Mouse (Mus musculus) T-helper 17 cell (primary cell): ENCODE results near the gene Sgms1.
"Not testable (repeated sequence)": the region's sequence is repeated elsewhere in the genome, so short reads cannot be mapped to it uniquely, and the experiment has no call there.

Experiments
- in situ Hi-C, 2 experiments: fragments of 300-600 bp; cut with MboI, MseI; formaldehyde crosslinking; loops; 1 replicate in 1 of 2; 2 replicates in 1 of 2; pipeline ENCODE4 v1.15.1; 2025; ENCODE audit warnings: high pct_unique_total_duplicates in 2 of 2

The Sgms1 gene

GRCm38 (mm10) chr19:32168031-32168430, 221.5 kb downstream of the Sgms1 start:
- in situ Hi-C loops = loop anchor here in 1 of 2 experiments (25.0 kb wide), 1 partner anchor 519 kb away; no protein-coding TSS in a partner anchor

GRCm38 (mm10) chr19:32166823-32167605, 222.5 kb downstream of the Sgms1 start:
- in situ Hi-C loops = loop anchor here in 1 of 2 experiments (25.0 kb wide), 1 partner anchor 520 kb away; no protein-coding TSS in a partner anchor

DNA sequence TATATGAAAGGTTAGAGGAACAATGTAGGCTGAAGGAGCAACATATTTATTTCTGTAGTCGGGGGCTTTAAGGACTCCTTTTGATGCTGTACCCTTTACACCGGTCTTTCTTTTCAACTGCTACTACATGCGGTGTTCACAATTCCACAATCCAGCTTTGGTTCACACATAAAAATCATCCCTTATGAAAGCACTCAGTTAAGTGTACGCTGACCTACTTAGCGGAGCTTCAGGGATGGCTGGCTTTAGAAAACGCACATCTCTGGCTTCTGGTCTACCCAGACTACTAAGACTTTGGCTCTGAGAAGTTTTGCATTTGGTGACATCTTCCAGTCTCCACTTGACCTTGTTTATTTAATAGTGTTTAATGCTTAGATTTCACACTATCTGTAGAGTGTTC, 223.8 kb downstream of the Sgms1 start:
- in situ Hi-C loops = loop anchor here in 1 of 2 experiments (25.0 kb wide), 1 partner anchor 522 kb away; no protein-coding TSS in a partner anchor

DNA sequence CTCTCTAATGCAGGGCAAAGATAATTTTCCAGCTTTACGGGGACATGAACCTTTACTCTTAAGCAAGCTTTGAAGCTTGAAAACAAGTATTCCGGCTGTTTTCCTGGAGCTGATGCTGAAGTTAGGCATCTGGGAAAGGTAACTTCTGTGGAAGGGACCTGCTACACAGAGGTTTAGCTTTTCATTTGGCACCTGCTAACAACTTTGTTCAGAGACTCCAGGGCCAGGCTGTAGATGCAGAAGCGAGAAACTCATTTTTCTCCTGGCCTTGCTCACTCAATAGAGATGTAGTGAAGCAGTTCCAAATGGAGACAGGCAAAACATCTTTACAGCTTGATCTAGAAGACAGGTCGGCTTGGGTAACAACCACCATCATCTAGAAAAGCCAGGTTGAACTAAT, 225.4 kb downstream of the Sgms1 start:
- in situ Hi-C loops = loop anchor here in 1 of 2 experiments (25.0 kb wide), 1 partner anchor 523 kb away; no protein-coding TSS in a partner anchor

DNA sequence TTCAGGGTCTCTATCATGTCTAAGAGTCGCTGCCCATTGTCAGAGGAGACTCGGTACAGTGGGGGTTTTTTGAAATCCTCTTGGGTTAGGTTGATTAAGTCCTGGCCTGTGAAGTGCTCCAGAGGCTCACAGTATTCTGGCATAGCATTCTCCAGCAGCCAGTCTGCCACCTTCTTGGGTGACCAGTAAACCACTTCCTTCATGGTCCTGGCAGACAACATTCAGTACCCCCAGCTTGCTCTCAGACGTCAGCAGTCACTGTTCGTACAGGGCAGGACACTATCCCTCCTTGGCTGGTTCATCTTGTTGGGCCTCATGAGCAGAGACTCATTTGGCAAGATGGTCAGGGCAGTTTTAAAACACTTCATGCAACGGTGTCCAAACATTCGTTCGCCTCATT, 229.6 kb downstream of the Sgms1 start:
- in situ Hi-C loops = loop anchor here in 1 of 2 experiments (25.0 kb wide), 1 partner anchor 527 kb away; no protein-coding TSS in a partner anchor

GRCm38 (mm10) chr19:32159168-32159567, 230.3 kb downstream of the Sgms1 start:
- in situ Hi-C loops = loop anchor here in 1 of 2 experiments (25.0 kb wide), 1 partner anchor 528 kb away; no protein-coding TSS in a partner anchor

GRCm38 (mm10) chr19:32157045-32157444, 232.5 kb downstream of the Sgms1 start:
- in situ Hi-C loops = loop anchor here in 1 of 2 experiments (25.0 kb wide), 1 partner anchor 530 kb away; no protein-coding TSS in a partner anchor

GRCm38 (mm10) chr19:32152529-32152928, 237.0 kb downstream of the Sgms1 start:
- in situ Hi-C loops = loop anchor here in 1 of 2 experiments (25.0 kb wide), 1 partner anchor 535 kb away; no protein-coding TSS in a partner anchor

DNA sequence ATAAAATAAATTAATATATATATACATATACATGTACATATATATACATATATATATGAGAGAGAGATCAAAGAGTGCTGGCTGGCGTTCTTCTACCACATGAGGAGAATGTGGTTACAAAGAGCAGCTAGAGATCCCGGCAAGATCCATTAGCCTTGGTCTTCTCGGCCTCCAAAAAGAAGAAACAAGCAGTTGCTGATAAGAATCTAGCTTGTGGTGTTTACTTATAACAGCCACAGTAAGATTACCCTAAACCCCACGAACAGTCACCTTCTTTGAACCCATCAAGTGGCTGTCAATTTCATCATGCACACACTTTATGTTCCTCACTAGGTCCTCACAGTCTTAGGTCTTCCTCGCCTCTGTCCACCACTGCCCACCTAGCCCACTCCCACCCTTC, 240.8 kb downstream of the Sgms1 start:
- in situ Hi-C loops = no loop called here

DNA sequence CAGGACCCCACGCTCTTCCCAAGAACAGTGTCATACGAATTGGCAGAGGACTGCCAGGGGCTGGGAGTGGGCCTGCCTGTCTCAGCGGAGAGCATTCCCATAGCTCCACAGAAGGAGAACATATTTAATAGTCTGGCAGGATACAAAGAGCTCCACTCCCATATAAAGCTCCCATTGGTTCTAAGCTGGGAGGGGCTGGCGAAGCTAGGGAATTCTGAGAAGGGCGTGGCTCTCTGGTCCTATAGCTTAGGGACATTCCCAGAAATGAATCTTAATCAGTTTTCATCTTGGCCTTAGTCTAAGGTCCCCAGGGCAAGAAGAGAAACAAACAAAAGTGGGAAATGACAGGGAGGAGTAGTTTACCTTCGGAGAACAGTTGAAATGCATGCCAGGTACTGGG, 247.1 kb downstream of the Sgms1 start:
- in situ Hi-C loops = no loop called here

- in situ Hi-C loops = no loop called here
Measured at GRCm38 (mm10) chr19:32138361-32139088, 251.0 kb downstream of the Sgms1 start.

DNA sequence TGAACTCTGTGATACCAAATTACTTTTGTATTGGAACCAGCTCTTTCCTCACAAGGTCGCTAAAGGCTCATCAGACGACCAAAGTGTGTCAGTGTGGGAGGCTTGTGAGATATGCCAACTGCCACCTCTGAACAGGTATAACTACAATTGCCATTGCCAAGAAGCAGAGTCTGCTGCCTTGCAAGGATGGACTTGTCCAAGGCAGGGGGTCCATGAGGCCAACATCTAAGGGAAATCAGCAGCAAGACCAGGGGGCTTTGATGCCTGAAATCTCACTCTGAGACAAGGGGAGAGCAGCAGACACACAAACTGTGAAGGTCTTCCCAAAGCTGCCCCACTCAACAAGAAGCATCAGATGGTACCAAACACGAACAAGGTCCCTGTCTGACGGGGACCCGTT, 251.6 kb downstream of the Sgms1 start:
- in situ Hi-C loops = no loop called here

DNA sequence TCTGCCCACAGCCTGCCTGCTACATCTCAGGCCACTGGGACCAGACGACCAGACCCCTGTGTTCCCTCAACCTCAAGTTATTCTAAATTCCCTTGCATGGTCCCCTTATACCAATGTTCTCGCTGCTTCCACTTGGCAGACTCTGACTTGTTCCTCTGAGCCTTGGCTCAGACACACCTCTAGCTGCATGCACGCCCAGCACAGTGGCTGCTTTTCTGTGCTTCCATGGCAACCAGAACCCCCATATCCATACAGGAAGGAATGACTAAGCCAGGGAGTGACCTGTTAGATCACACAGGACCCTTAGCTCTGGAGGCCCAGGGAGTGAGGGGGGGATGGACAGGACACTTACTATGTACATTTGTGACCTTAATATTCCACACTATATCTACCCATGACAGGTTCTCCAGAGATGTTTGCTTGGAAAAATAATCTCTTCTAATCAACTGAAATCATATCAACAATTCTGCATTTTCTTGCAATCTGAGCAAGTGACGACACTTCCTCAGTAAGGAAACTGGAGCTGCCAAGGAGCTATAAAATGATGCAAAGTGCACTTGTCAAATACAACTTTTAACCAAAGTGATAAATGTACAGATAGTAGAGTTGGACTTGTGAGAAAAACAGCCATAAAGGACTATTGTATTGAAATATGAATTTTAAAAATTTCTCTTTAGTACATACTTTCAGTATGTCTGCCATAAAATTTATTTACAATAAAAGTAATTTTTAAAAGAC, 252.5 kb downstream of the Sgms1 start:
- in situ Hi-C loops = no loop called here

DNA sequence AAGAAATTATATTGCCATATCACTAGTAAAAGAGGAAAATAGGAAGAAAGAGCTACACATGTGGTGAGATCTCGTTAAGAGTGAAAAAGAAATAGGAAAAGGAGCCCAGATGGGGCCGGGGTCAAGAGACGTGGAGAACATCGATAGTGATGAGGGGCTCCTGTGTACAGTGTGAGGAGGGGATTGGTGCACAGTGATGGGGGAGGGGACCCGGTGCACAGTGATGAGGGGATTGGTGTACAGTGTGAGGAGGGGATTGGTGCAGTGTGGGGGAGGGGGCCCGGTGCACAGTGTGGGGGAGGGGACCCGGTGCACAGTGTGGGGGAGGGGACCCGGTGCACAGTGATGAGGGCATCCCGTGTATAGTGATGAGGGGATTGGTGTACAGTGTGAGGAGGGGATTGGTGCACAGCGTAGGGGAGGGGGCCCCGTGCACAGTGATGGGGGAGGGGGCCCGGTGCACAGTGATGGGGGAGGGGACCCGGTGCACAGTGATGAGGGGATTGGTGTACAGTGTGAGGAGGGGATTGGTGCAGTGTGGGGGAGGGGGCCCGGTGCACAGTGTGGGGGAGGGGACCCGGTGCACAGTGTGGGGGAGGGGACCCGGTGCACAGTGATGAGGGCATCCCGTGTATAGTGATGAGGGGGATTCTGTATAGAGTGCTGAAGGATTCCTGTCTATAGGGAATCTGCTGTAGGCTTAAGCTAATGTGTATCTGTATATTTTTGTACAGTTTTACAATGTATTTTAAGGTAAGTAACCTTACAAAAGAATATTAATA, 257.6 kb downstream of the Sgms1 start:
- in situ Hi-C loops = not testable (repeated sequence)

- in situ Hi-C loops = loop anchor here in 1 of 2 experiments (10.0 kb wide), 1 partner anchor 196 kb away; no protein-coding TSS in a partner anchor
Measured at GRCm38 (mm10) chr19:32129281-32129680, 260.2 kb downstream of the Sgms1 start.

DNA sequence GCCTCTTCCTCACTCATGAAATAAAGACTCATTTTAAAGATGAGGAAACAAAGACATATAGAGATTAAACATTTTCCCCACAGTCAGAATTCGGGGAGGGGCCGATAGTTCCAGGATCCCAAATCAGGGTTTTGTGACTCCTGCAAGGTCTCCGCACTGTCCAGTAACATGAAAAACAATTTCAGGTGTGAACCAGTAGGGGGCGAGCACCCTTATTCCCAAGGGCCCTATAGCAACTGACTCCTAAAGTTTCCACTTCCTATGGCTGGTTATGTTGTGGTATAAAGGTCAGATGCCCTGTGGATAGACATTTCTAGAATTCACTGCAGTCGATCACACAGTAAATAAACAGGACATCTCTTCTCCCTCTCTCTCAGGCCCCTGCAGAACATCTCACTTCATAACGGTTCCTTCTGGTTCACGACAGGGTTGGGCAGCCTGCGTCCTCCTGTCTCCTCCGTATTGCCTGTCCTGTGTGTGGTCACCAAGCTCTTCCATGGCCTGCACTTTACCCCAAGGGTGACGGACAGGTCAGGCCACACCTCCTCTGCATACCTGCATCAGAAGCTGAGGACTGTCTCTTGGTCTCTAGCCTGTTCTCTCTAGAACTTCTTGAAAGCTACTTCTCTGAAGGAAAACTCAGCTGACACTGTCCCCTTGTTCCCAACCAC, 262.2 kb downstream of the Sgms1 start:
- in situ Hi-C loops = loop anchor here in 1 of 2 experiments (10.0 kb wide), 1 partner anchor 197 kb away; no protein-coding TSS in a partner anchor

DNA sequence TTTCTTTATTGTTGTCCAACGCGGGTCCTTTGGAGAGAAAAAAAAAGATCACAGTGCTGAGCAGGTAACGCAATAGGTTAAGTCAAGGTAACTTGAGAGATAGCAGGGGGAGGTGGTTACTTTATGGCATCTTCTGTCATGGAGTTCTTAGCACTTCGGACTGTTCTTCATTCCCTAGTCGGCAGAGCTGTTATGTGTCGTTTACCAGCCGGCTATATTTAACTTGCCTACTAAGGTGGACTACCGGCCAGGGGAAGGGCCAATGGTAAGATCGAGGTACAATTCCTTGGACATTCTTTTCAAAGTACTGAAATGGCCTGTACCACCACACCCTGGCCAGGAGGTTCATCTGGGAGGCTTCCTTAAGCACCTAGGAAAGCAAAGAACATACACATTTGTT, 265.4 kb downstream of the Sgms1 start:
- in situ Hi-C loops = loop anchor here in 1 of 2 experiments (10.0 kb wide), 1 partner anchor 201 kb away; no protein-coding TSS in a partner anchor

- in situ Hi-C loops = loop anchor here in 1 of 2 experiments (10.0 kb wide), 1 partner anchor 202 kb away; no protein-coding TSS in a partner anchor
Measured at GRCm38 (mm10) chr19:32123196-32123595, 266.3 kb downstream of the Sgms1 start.

- in situ Hi-C loops = loop anchor here in 1 of 2 experiments (10.0 kb wide), 1 partner anchor 204 kb away; no protein-coding TSS in a partner anchor
Measured at GRCm38 (mm10) chr19:32120798-32121197, 268.7 kb downstream of the Sgms1 start.
